8 mouse cellular contexts compared by ENCODE assay signal in genomic region chr14:25594611-25595010, GRCm38 (mm10).
DNase-seq lines count a peak whose midpoint lies in the region; ATAC-seq and TF ChIP-seq lines count a peak whose summit lies in the region.
"Had no signal": no experiment of that assay in that cellular context is flagged by ENCODE, and none has a peak within 500 bp of the region (broad histone marks: within the 10 kb centered on the region; RNA-seq: fewer than 3 reads in every experiment).

No protein-coding gene starts in this region.

- H3K9ac ChIP-seq in hindbrain, embryonic 14.5 days: peak overlapping the region; percentile 28; the same call in 1 of the 2 replicates
- H3K9ac ChIP-seq in limb, embryonic 12.5 days (replicated peaks): 0 out of 2 replicates have a peak overlapping the region, but pooled peaks have one; percentile 18

- H3K4me1 ChIP-seq in hindbrain, embryonic 14.5 days (replicated peaks; ENCODE audit: control insufficient read depth, insufficient read depth, low read length): peaks cover 32% of the 10 kb centered on the region
- peaks cover 41% of the 10 kb centered on the region for H3K4me1 ChIP-seq in limb, embryonic 12.5 days (replicated peaks)
- peaks cover 39% of the 10 kb centered on the region for H3K4me1 ChIP-seq in cerebellum, adult 2 months (ENCODE audit: control insufficient read depth, insufficient read depth, low read length)

- TF ChIP-seq POLR2A in cerebellum, adult 2 months (IDR thresholded peaks at IDR 0.05; ENCODE audit: borderline replicate concordance, insufficient read depth, low read length): no peak

- TF ChIP-seq CTCF in cerebellum, adult 2 months (IDR thresholded peaks at IDR 0.05; ENCODE audit: borderline replicate concordance, insufficient read depth, low read depth, low read length): no peak

- ATAC-seq in hindbrain, embryonic 14.5 days (ENCODE audit: low FRiP score): no peak
- no peak for ATAC-seq in limb, embryonic 12.5 days (ENCODE audit: insufficient number of reproducible peaks, insufficient read depth, low FRiP score, low TSS enrichment, low read depth)
- no peak for ATAC-seq in inflammation-experienced regulatory T-cells, adult 6 months

- H3K9me3 ChIP-seq in hindbrain, embryonic 14.5 days (ENCODE audit: control insufficient read depth, low read length): no peaks in the 10 kb centered on the region
- H3K9me3 ChIP-seq in limb, embryonic 12.5 days: no peaks in the 10 kb centered on the region

- no peaks in the 10 kb centered on the region for H3K27me3 ChIP-seq in hindbrain, embryonic 14.5 days (ENCODE audit: control insufficient read depth, insufficient read depth, low read length)
- no peaks in the 10 kb centered on the region for H3K27me3 ChIP-seq in limb, embryonic 12.5 days
- no peaks in the 10 kb centered on the region for H3K27me3 ChIP-seq in cerebellum, adult 2 months (ENCODE audit: control insufficient read depth, insufficient read depth, low read length)

- H3K4me3 ChIP-seq in hindbrain, embryonic 14.5 days (replicated peaks; ENCODE audit: low read length): no peak overlapping the region
- H3K4me3 ChIP-seq in limb, embryonic 12.5 days (replicated peaks): no peak overlapping the region
- H3K4me3 ChIP-seq in cerebellum, adult 2 months (replicated peaks; ENCODE audit: insufficient read depth, low read depth, low read length): no peak overlapping the region

- peaks cover 19% of the 10 kb centered on the region for H3K36me3 ChIP-seq in hindbrain, embryonic 14.5 days (replicated peaks; ENCODE audit: control insufficient read depth, insufficient read depth)
- H3K36me3 ChIP-seq in limb, embryonic 12.5 days: peaks cover 96% of the 10 kb centered on the region

- no peak overlapping the region for H3K4me2 ChIP-seq in hindbrain, embryonic 14.5 days (replicated peaks)
- no peak overlapping the region for H3K4me2 ChIP-seq in limb, embryonic 12.5 days

- 73% methylated on average over 4 of the region's 4 CpGs for WGBS in hindbrain, embryonic 14.5 days
- WGBS in limb, embryonic 12.5 days: 55% methylated on average over 4 of the region's 4 CpGs
- WGBS in cerebellum, adult 2 months: 89% methylated on average over 4 of the region's 4 CpGs

- peak; percentile 66 for DNase-seq in 416B (ENCODE audit: low read depth)
- peak; percentile 25 for DNase-seq in CD4-positive, CD25-positive, alpha-beta regulatory T cell, adult 2 months (ENCODE audit: low read depth, low spot score)
- DNase-seq in hindbrain, embryonic 14.5 days (ENCODE audit: low spot score): no peak
- DNase-seq in frontal cortex, postnatal 25 days (ENCODE audit: low spot score in 2 of 2): no peak
- no peak for DNase-seq in cerebellum, adult 2 months
- DNase-seq: cerebellum, adult 11 months had no signal

- peak overlapping the region; percentile 74 for H3K27ac ChIP-seq in hindbrain, embryonic 14.5 days
- H3K27ac ChIP-seq in limb, embryonic 12.5 days: peak overlapping the region; percentile 51
- H3K27ac ChIP-seq in cerebellum, adult 2 months (ENCODE audit: insufficient read depth, low read length): no peak overlapping the region

Comparison
In these comparisons a context has a peak if more than half of its experiments do, and no peak if none do; other contexts are left out.
1. DNase-seq: peak in 416B (single experiment) and CD4-positive, CD25-positive, alpha-beta regulatory T cell, adult 2 months (single experiment); none in hindbrain, embryonic 14.5 days (single experiment), frontal cortex, postnatal 25 days (0 of 2) and cerebellum, adult 2 months (0 of 2).